Mouse (Mus musculus) testis, adult 2 months (tissue): ENCODE measurements at regions not wholly inside any gene's neighbourhood (a gene's known extent, or its start where the extent isn't known, plus 50 kb on each side); places are given as distances from the start of the nearest gene placed in this dataset.
"Not testable (repeated sequence)": the region's sequence is repeated elsewhere in the genome, so short reads cannot be mapped to it uniquely, and the experiment has no call there.

Experiments used
- CTCF ChIP-seq: fragments of 200-500 bp; IDR thresholded peaks from 2 replicates; pipeline ENCODE4 v1.5.1; 2012; ENCODE audit warnings: low read depth, mild to moderate bottlenecking, inconsistent platforms, low read length, moderate library complexity; ENCODE audit not compliant: control insufficient read depth, insufficient read depth, insufficient replicate concordance
- POLR2A ChIP-seq: fragments of 200-500 bp; IDR thresholded peaks from 2 replicates; pipeline ENCODE4 v1.6.1; 2012; ENCODE audit warnings: low read depth, mild to moderate bottlenecking, inconsistent platforms, low read length, moderate library complexity; ENCODE audit not compliant: control insufficient read depth

DNA sequence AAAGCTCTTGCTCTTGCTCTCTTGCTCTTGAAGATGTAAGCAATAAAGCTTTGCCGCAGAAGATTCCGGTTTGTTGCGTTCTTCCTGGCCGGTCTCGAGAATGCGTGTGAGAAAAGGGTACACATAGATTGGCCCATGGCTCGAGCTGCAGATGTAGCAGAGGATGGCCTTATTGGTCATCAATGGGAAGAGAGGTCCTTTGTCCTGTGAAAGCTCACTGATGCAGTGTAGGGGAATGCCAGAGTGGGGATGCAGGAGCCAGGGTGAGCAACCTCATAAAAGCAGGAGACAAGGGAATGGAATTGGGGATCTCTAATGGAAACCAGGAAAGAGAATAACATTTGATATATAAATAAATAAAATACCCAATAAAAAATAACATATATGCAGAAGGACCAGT is 63.7 kb upstream of the Prl2c3 start:
- not testable (repeated sequence) for TF ChIP-seq POLR2A, CTCF
